Mouse (Mus musculus): ENCODE measurements around the gene Gtf2a1l. TPM values are rescaled to one million over a fixed set of nuclear protein-coding genes. Genes with fewer than 3 reads are reported as not detected.

The Gtf2a1l gene
- total RNA-seq (2021), result under 1 TPM; 0.28 to 0.32 TPM
- long read RNA-seq, experiment 1, result 0 reads
- long read RNA-seq, experiment 2, result 0 reads

DNA sequence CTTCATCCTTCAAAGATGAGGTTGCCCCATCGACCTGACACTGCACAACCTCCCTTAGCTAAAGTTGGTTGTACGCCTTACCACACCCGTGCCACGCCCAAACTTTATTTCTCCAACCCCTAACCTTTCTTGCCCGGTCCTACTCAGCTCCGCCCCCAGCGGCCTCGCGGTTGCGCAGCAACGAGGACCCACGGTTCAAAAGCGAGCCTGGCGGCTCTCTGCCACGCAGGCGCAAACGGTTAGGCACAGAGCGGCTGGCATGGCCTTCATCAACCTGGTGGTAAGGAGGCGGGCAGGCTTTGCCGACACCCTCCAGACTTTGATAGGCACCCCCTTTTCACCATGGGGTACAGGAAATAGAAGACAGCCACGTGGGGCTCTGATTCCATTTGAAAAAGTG lies at the start of gene Gtf2a1l:
TSS of gene Gtf2a1l (plus strand) at position 209 of the 400 bp plus-strand sequence.
- Histone ChIP-seq H3K4me3 (peak within 1 kb of the TSS; percentile 22), H3K27ac (no peak within 1 kb of the TSS)
- peak; percentile 3; the same call in 1 of the 2 replicates for TF ChIP-seq CTCF (IDR thresholded peaks at IDR 0.05)
- DNase-seq (ENCODE audit: extremely low spot score in 1 of 2, low spot score in 2 of 2), result peak; percentile 55 to 65
- intact Hi-C loops (cut with DNase I), result no loop called here

DNA sequence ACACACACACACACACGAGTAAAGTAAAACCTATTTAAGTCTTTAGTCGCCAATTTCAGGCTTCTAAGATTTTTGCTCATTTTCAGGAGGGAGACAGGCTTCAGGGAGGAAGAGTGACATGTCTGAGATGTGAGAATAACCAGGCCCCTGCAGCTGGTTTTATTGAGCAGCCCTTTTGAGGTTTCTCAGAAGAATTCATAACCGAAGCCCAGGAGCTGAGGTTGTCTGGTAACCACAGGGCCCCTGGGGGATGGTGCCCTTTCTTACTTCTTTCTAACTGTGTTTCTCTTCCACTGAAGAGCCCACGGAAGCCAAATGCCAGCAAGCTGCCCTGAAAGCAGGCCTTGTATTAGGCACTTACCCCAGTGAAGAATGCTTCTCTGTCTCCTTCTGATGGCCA lies 47.5 kb upstream of the Gtf2a1l start:
- TF ChIP-seq CTCF (IDR thresholded peaks at IDR 0.05), result no peak
- Histone ChIP-seq H3K4me3 (no peak overlapping the region), H3K27ac (no peak overlapping the region)
- intact Hi-C loops (cut with DNase I), result no loop called here
- no peak for DNase-seq (ENCODE audit: extremely low spot score in 1 of 2, low spot score in 2 of 2)

DNA sequence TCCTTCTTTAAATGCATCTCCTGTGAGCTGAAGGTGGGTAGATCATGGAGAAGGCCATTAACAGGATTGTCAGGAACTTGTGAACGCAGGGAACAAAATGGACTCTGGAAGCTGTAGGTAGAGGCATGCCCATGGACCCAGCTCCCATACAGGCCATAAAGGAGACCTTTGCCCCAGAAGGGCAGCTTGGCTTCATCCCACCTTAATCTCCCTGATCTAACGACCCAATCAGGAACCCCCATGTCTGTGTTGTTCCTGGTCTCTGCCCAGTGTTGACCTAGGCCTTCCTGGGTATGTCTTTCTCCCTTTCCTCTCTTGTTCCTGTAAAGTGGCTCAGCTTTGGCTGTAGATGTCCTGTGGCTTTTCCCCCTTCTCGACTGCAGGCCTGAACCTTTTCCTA lies 47.1 kb upstream of the Gtf2a1l start:
- intact Hi-C loops (cut with DNase I), result no loop called here
- DNase-seq (ENCODE audit: extremely low spot score in 1 of 2, low spot score in 2 of 2), result no peak
- no peak overlapping the region for H3K27ac ChIP-seq
- no peak overlapping the region for H3K4me3 ChIP-seq
- no peak for TF ChIP-seq CTCF (IDR thresholded peaks at IDR 0.05)

DNA sequence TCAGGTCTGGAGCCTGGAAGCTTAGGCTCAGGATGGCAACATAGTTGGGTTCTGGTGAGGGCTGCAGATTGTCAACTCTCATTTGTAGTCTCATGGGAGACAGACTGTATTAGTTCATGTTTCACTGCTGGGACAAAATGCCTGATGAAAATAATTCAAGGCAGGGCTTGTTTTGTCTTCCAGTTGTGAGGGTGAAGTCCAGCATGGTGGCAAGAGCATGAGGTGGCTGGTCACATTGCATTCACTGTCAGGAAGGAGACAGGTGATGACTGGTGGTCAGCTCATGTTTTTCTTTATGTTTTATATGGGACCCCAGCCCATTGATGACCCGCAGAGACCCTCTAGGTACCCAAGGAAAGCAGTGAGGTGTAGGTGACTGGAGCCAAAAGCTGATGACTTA lies 45.7 kb upstream of the Gtf2a1l start:
- DNase-seq (ENCODE audit: extremely low spot score in 1 of 2, low spot score in 2 of 2), result no peak
- intact Hi-C loops (cut with DNase I), result no loop called here
- H3K27ac ChIP-seq, result no peak overlapping the region
- no peak for TF ChIP-seq CTCF (IDR thresholded peaks at IDR 0.05)
- H3K4me3 ChIP-seq, result no peak overlapping the region

DNA sequence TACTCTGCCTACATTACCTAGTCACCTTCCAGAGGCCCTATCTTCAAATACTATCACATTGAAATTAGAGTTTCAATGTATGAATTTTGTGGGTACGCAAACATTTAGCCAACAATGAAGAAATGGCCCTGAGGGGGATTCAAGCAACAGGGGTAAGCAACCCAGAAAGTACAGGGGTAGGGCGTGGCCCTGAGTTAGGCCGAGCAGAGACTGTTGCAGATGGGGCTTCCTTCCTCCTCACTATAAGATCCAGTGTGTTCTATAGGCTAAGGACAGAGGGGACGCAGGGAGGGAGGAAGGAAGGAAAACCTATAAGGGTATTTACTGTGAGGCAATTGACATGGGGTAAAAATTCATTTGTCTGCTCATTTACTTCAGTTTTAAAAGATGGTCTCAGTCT lies 44.1 kb upstream of the Gtf2a1l start:
- no peak overlapping the region for H3K27ac ChIP-seq
- intact Hi-C loops (cut with DNase I), result no loop called here
- H3K4me3 ChIP-seq, result no peak overlapping the region
- no peak for DNase-seq (ENCODE audit: extremely low spot score in 1 of 2, low spot score in 2 of 2)
- TF ChIP-seq CTCF (IDR thresholded peaks at IDR 0.05), result no peak

DNA sequence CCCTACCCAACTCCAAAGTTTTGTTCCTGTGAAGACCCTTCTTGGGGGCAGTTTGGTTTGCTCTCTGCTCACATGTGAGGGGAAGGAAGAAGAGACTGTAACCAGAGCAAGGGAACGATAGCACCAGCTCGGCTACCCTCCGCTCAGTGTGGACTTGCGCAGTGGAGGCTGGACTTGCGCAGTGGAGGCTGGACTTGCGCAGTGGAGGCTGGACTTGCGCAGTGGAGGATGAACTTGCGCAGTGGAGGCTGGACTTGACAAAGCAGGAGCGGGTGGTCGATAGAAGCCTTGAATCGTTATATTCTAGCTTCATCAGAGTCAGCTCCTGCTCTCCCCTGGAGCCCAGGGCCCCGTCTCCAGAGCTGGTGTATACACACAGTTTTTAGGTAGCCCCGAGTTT lies 43.1 kb upstream of the Gtf2a1l start:
- Histone ChIP-seq H3K4me3 (no peak overlapping the region), H3K27ac (no peak overlapping the region)
- TF ChIP-seq CTCF (IDR thresholded peaks at IDR 0.05), result no peak
- intact Hi-C loops (cut with DNase I), result no loop called here
- DNase-seq (ENCODE audit: extremely low spot score in 1 of 2, low spot score in 2 of 2), result no peak

DNA sequence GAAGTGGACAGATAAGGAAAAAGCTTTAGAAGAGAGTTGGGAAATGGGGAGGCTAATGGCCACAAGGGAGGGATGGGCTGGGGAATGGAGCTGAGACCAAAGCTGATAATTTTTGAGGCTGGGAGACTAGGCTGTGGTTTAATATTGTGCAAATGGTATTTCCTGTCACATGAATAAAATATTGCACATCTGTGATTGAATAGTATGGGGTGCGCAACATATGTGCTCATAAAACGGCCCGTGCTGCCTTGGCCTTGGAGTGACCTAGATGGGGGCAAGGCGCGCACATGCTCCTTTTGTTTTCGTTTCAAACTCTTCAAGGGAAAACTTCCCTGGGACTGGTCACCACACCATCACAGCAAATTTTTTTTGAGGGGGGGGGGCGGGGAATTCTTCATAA lies 42.5 kb upstream of the Gtf2a1l start:
- intact Hi-C loops (cut with DNase I), result no loop called here
- TF ChIP-seq CTCF (IDR thresholded peaks at IDR 0.05), result no peak
- H3K4me3 ChIP-seq, result no peak overlapping the region

DNA sequence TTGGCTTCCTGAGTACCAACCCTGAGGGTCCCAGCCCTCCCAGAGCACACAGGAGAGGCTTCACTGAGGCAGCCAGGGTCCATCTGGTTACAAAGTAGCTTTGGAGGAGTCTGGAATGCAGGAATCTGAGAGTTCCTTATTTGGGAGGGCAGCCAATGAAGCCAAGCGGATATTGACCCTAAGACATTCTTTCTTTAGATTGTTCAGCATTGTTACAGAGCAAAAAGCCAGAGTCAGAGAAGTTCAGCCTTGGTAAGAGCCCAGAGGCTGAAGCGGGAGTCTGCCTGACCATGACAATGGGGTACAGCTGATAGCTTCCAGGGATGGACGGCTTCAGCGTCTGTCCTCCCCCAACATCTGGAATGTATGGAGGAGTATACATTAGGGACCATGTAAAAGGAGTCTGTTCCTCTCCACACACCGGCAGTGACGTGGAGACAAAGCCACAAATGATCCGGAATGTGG lies 42.1 kb upstream of the Gtf2a1l start:
- no peak for DNase-seq (ENCODE audit: extremely low spot score in 1 of 2, low spot score in 2 of 2)
- intact Hi-C loops (cut with DNase I), result no loop called here
- TF ChIP-seq CTCF (IDR thresholded peaks at IDR 0.05), result no peak
- Histone ChIP-seq H3K27ac (0 out of 2 replicates have a peak overlapping the region, but pooled peaks have one; percentile 19), H3K4me3 (no peak overlapping the region)

More for the DNA sequence above, 42.5 kb upstream of the Gtf2a1l start:
- no peak overlapping the region for H3K27ac ChIP-seq
- DNase-seq (ENCODE audit: extremely low spot score in 1 of 2, low spot score in 2 of 2), result no peak

DNA sequence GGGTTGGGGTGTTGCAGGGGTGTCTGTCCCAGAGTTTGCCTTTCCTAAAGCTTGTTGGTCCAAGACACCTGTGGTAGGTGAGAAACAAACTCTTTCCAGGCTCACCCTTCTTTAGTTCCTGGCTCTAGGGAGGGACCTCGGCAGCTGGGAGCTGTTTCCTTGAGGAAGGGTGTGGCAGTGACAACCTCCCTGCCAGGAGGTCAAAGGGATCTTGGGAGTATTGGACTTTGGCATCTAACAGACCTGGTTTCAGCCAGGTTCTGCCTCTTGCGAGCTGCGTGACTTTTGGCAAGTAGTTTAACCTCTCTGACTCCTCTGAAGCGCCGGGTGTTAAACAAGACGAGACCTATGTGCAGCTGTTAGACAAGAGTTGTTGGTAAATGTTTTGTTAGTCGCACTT lies 41.3 kb upstream of the Gtf2a1l start:
- Histone ChIP-seq H3K27ac (no peak overlapping the region), H3K4me3 (no peak overlapping the region)
- intact Hi-C loops (cut with DNase I), result no loop called here
- no peak for DNase-seq (ENCODE audit: extremely low spot score in 1 of 2, low spot score in 2 of 2)
- no peak for TF ChIP-seq CTCF (IDR thresholded peaks at IDR 0.05)

DNA sequence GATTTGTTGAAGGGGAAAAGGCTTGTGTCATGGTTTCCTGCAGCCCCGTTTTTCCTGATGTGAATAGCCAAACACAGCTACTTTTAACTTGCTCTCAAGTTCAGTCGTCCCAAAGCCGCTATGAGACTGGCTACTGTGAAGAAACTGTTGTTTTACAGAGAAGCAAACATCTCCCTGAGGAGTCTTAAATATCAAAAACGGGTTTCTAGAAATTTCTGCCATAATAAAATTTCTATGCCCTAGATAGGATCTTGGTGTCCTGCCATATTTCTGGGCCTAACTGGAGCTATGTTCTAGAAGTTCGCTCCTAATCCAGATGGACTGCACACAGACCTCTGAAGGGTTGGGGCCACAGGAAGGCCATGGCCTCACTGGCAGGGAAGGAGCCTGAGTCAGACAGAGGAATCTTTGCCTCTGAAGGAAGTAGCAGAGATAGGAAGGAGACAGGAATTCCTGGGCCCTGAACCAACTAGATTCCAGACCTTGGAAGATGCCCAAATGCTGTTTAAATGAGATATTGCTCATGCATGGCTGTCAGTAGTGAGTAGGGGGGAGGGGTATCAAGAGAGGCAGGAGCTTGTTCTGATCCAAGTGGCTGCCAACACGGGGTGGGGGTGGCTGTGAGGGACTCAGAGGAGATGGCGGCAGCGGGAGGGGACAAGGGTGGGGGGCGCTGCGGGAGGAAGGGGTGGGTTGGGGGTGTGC lies 39.6 kb upstream of the Gtf2a1l start:
- Histone ChIP-seq H3K4me3 (no peak overlapping the region), H3K27ac (no peak overlapping the region; the same call in 1 of the 2 replicates)
- intact Hi-C loops (cut with DNase I), result no loop called here
- DNase-seq (ENCODE audit: extremely low spot score in 1 of 2, low spot score in 2 of 2), result no peak
- no peak for TF ChIP-seq CTCF (IDR thresholded peaks at IDR 0.05)

DNA sequence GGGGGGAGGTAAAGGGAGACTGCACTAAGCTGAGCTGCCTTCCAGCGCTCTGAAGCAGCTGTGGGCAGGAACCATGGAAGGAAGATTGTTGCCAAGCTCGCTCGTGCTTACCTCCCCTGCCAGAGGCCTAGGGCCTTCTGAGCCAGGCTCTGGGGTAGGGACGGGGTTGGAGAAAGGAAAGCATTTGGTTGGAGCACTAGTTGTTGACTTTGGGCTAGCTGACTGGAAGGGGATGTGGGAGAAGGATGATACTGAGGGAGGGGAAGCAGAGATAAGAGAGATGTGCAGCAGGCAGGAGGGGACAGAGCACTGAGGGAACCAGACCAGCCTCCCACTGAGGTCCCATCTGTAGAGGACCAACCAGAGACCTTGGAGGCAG lies 39.1 kb upstream of the Gtf2a1l start:
- intact Hi-C loops (cut with DNase I), result no loop called here
- DNase-seq (ENCODE audit: extremely low spot score in 1 of 2, low spot score in 2 of 2), result no peak

DNA sequence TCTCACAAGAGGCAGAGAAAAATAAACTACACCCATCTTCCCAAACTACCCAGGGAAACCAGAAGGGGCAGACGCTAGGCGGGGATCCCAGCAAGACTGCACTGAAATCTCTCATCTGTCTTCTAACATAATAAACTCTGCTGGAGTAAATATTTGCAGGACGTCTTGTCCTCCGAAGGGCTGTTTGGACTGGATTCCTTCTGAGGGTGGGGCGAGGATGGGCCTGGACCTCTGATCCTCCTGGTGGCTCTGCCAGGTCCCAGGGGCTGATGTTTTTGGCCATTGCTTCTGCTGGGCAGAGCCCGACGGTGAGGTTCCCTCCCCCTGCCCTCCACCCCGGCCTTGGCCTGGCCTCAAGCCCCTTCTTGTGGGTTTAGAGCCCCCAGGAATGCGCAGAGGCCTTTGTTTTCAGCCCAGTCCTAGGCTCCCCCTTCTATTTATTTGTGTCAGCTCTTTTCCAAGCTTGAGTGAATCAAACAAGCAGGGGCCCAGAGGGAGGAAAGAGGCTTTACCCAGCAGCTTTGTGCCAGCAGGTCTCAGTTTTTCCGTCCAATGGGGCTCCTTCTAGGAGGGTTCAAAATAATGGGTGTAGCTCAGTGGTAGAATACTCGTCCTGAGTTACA lies 38.4 kb upstream of the Gtf2a1l start:
- intact Hi-C loops (cut with DNase I), result no loop called here
- no peak for DNase-seq (ENCODE audit: extremely low spot score in 1 of 2, low spot score in 2 of 2)
- peak overlapping the region; percentile 59 for H3K27ac ChIP-seq

More for the DNA sequence above, 39.1 kb upstream of the Gtf2a1l start:
- Histone ChIP-seq H3K27ac (no peak overlapping the region), H3K4me3 (no peak overlapping the region)
- TF ChIP-seq CTCF (IDR thresholded peaks at IDR 0.05), result no peak

More for the DNA sequence above, 38.4 kb upstream of the Gtf2a1l start:
- H3K4me3 ChIP-seq, result no peak overlapping the region
- peak; percentile 15 for TF ChIP-seq CTCF (IDR thresholded peaks at IDR 0.05)
